Mouse (Mus musculus) CD4-positive helper T cell, adult 2 months (primary cell): ENCODE measurements around the gene Gltp.
A peak's percentile ranks its signal among the peaks of the same experiment; 100 is the strongest.

ENCODE experiments used
- DNase-seq: peaks from one replicate; pipeline ENCODE4 v3.0.0-alpha.2; 2012; ENCODE audit warnings: low read depth, missing footprints, low spot score

The Gltp gene

GRCm38 (mm10) chr5:114690633-114691567 lies at the start of gene Gltp:
TSS of gene Gltp (minus strand) at chr5:114690984.
- peak; percentile 97 for DNase-seq

GRCm38 (mm10) chr5:114738707-114739241 lies 48.0 kb upstream of the Gltp start:
- DNase-seq, result no peak

GRCm38 (mm10) chr5:114737090-114737887 lies 46.5 kb upstream of the Gltp start:
- no peak for DNase-seq

GRCm38 (mm10) chr5:114733606-114734005 lies 42.8 kb upstream of the Gltp start:
- no peak for DNase-seq

- DNase-seq, result no peak
Measured at GRCm38 (mm10) chr5:114731969-114732368, 41.2 kb upstream of the Gltp start.

GRCm38 (mm10) chr5:114731498-114731897 lies 40.7 kb upstream of the Gltp start:
- DNase-seq, result no peak

GRCm38 (mm10) chr5:114730129-114730528 lies 39.3 kb upstream of the Gltp start:
- no peak for DNase-seq

GRCm38 (mm10) chr5:114728160-114728559 lies 37.4 kb upstream of the Gltp start:
- DNase-seq, result no peak

- DNase-seq, result no peak
Measured at GRCm38 (mm10) chr5:114722846-114723245, 32.1 kb upstream of the Gltp start.

GRCm38 (mm10) chr5:114721969-114722368 lies 31.2 kb upstream of the Gltp start:
- no peak for DNase-seq

- no peak for DNase-seq
Measured at GRCm38 (mm10) chr5:114720784-114721183, 30.0 kb upstream of the Gltp start.

- no peak for DNase-seq
Measured at GRCm38 (mm10) chr5:114719928-114720270, 29.1 kb upstream of the Gltp start.

- no peak for DNase-seq
Measured at GRCm38 (mm10) chr5:114719003-114719927, 28.5 kb upstream of the Gltp start.

GRCm38 (mm10) chr5:114718483-114718882 lies 27.7 kb upstream of the Gltp start:
- DNase-seq, result no peak

- DNase-seq, result no peak
Measured at GRCm38 (mm10) chr5:114717937-114718336, 27.2 kb upstream of the Gltp start.

GRCm38 (mm10) chr5:114717292-114717691 lies 26.5 kb upstream of the Gltp start:
- no peak for DNase-seq

GRCm38 (mm10) chr5:114714551-114714950 lies 23.8 kb upstream of the Gltp start:
- DNase-seq, result no peak

- peak; percentile 47 for DNase-seq
Measured at GRCm38 (mm10) chr5:114709357-114709756, 18.6 kb upstream of the Gltp start.

- peak; percentile 26 for DNase-seq
Measured at GRCm38 (mm10) chr5:114708491-114708890, 17.7 kb upstream of the Gltp start.

GRCm38 (mm10) chr5:114707265-114708068 lies 16.7 kb upstream of the Gltp start, which contains the start of gene Tchp:
TSS of gene Tchp (plus strand) at chr5:114707760.
- peak; percentile 92 for DNase-seq
